Mouse (Mus musculus) gastrocnemius, adult 18-20 months (tissue): ENCODE measurements at regions not wholly inside any gene's neighbourhood (a gene's known extent, or its start where the extent isn't known, plus 50 kb on each side); places are given as distances from the start of the nearest gene placed in this dataset.
"Not testable (repeated sequence)": the region's sequence is repeated elsewhere in the genome, so short reads cannot be mapped to it uniquely, and the experiment has no call there.

Experiments
- DNase-seq: peaks from one replicate; pipeline ENCODE4 v3.0.0; 2021; ENCODE audit warnings: low spot score

DNA sequence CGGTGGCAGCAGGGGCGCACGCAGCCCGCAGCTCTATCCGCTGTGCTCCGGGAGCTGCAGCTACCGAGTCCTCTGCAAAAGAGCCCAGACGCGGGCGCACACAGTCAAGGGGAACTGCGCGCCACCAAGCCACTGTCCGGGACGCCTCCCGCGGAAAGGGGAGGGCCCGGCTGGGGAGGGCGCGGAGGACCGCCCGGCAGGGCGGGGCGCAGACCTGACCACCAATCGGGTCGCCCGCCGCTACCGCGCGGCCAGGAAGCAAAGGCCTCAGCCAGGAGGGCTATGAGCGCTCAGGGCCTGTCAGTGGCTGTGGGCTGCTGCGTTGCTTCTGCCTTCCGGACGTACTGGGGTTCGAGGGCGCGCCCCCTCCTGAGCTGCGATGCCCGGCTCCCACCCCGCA is 1034.5 kb downstream of the Gm10330 start:
- peak; percentile 13 for DNase-seq

DNA sequence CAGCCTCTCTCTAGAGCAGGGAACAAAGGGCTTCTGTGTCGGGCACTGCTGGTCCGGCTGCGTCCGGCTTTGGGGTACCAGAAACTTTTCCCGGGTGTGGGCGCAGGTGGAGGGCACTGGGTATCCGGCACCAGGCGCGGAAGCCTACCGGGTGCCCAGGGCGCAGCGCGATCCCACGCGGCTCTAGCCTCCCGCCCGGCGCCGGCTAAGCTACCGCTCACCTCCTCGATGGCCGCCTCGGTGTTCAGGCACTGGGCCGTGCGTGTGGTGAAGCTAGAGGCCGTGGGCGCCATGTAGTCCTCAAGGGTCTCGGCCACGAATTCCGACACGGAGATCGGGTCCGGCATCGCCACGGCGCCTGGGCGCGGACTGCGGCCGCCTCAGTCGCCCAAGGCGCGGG is 1035.0 kb downstream of the Gm10330 start:
- not testable (repeated sequence) for DNase-seq
